Mouse (Mus musculus): ENCODE measurements at regions not wholly inside any gene's neighbourhood (a gene's known extent, or its start where the extent isn't known, plus 50 kb on each side); places are given as distances from the start of the nearest gene placed in this dataset.

- TF ChIP-seq CHD2 (IDR thresholded peaks at IDR 0.05; ENCODE audit: low read depth, low read length), result no peak
- no peak for TF ChIP-seq HCFC1 (IDR thresholded peaks at IDR 0.05; ENCODE audit: borderline replicate concordance, insufficient read depth, low read length)
- no peak for TF ChIP-seq ZC3H11A (IDR thresholded peaks at IDR 0.05; ENCODE audit: borderline replicate concordance, low read depth, low read length)
- TF ChIP-seq MAFK (IDR thresholded peaks at IDR 0.05; ENCODE audit: insufficient read depth, low read depth, low read length), result no peak
- TF ChIP-seq ZNF384 (IDR thresholded peaks at IDR 0.05; ENCODE audit: low read depth, low read length), result no peak
- Histone ChIP-seq H3K36me3 (ENCODE audit: control insufficient read depth, insufficient read depth, low read length, poor library complexity, severe bottlenecking) (no peaks in the 10 kb centered on the region), H3K4me3 (ENCODE audit: insufficient read depth in 1 of 2, low read depth in 1 of 2, low read length in 2 of 2, poor library complexity in 1 of 2, severe bottlenecking in 1 of 2) (no peak overlapping the region), H3K27ac (ENCODE audit: insufficient read depth, low read depth, low read length, poor library complexity, severe bottlenecking) (no peak overlapping the region), H3K4me1 (ENCODE audit: control insufficient read depth in 2 of 2, insufficient read depth in 2 of 2, low read length in 2 of 2, poor library complexity in 1 of 2) (no peaks in the 10 kb centered on the region), H3K9me3 (ENCODE audit: control insufficient read depth, insufficient read depth, low read depth, low read length) (no peaks in the 10 kb centered on the region), H3K9ac (ENCODE audit: insufficient read depth, low read depth, low read length, poor library complexity, severe bottlenecking) (no peak overlapping the region)
- DNase-seq (ENCODE audit: low read depth, low spot score), result no peak
- in situ Hi-C loops (cut with MboI; ENCODE audit: low sequenced_read_pairs in 2 of 2, unreplicated experiment in 2 of 2), result loop anchor here in 1 of 2 experiments (10.0 kb wide), 1 partner anchor 65 kb away; no protein-coding TSS in a partner anchor
Observed at GRCm38 (mm10) chr12:25330004-25330708, 233.2 kb upstream of the Id2 start.

GRCm38 (mm10) chr12:25325901-25326300 is 229.0 kb upstream of the Id2 start:
- Histone ChIP-seq H3K9me3 (ENCODE audit: control insufficient read depth, insufficient read depth, low read depth, low read length) (no peaks in the 10 kb centered on the region), H3K36me3 (ENCODE audit: control insufficient read depth, insufficient read depth, low read length, poor library complexity, severe bottlenecking) (no peaks in the 10 kb centered on the region), H3K4me3 (ENCODE audit: insufficient read depth in 1 of 2, low read depth in 1 of 2, low read length in 2 of 2, poor library complexity in 1 of 2, severe bottlenecking in 1 of 2) (no peak overlapping the region), H3K4me1 (ENCODE audit: control insufficient read depth in 2 of 2, insufficient read depth in 2 of 2, low read length in 2 of 2, poor library complexity in 1 of 2) (no peaks in the 10 kb centered on the region), H3K9ac (ENCODE audit: insufficient read depth, low read depth, low read length, poor library complexity, severe bottlenecking) (no peak overlapping the region), H3K27ac (ENCODE audit: insufficient read depth, low read depth, low read length, poor library complexity, severe bottlenecking) (no peak overlapping the region)
- in situ Hi-C loops (cut with MboI; ENCODE audit: low sequenced_read_pairs in 2 of 2, unreplicated experiment in 2 of 2), result no loop called here
- no peak for DNase-seq (ENCODE audit: low read depth, low spot score)
- TF ChIP-seq MAFK (IDR thresholded peaks at IDR 0.05; ENCODE audit: insufficient read depth, low read depth, low read length) (no peak), CHD2 (IDR thresholded peaks at IDR 0.05; ENCODE audit: low read depth, low read length) (no peak), HCFC1 (IDR thresholded peaks at IDR 0.05; ENCODE audit: borderline replicate concordance, insufficient read depth, low read length) (no peak), ZC3H11A (IDR thresholded peaks at IDR 0.05; ENCODE audit: borderline replicate concordance, low read depth, low read length) (no peak), ZNF384 (IDR thresholded peaks at IDR 0.05; ENCODE audit: low read depth, low read length) (no peak)

- TF ChIP-seq ZC3H11A (IDR thresholded peaks at IDR 0.05; ENCODE audit: borderline replicate concordance, low read depth, low read length) (no peak), MAFK (IDR thresholded peaks at IDR 0.05; ENCODE audit: insufficient read depth, low read depth, low read length) (no peak)
- in situ Hi-C loops (cut with MboI; ENCODE audit: low sequenced_read_pairs in 2 of 2, unreplicated experiment in 2 of 2), result no loop called here
- no peak for DNase-seq (ENCODE audit: low read depth, low spot score)
- Histone ChIP-seq H3K9me3 (ENCODE audit: control insufficient read depth, insufficient read depth, low read depth, low read length) (no peaks in the 10 kb centered on the region), H3K36me3 (ENCODE audit: control insufficient read depth, insufficient read depth, low read length, poor library complexity, severe bottlenecking) (no peaks in the 10 kb centered on the region), H3K4me1 (ENCODE audit: control insufficient read depth in 2 of 2, insufficient read depth in 2 of 2, low read length in 2 of 2, poor library complexity in 1 of 2) (no peaks in the 10 kb centered on the region), H3K27ac (ENCODE audit: insufficient read depth, low read depth, low read length, poor library complexity, severe bottlenecking) (no peak overlapping the region), H3K9ac (ENCODE audit: insufficient read depth, low read depth, low read length, poor library complexity, severe bottlenecking) (no peak overlapping the region), H3K4me3 (ENCODE audit: insufficient read depth in 1 of 2, low read depth in 1 of 2, low read length in 2 of 2, poor library complexity in 1 of 2, severe bottlenecking in 1 of 2) (no peak overlapping the region)
Observed at GRCm38 (mm10) chr12:25323171-25323570, 226.2 kb upstream of the Id2 start.

- no peaks in the 10 kb centered on the region for H3K9me3 ChIP-seq (ENCODE audit: control insufficient read depth, insufficient read depth, low read depth, low read length)
- no peaks in the 10 kb centered on the region for H3K4me1 ChIP-seq (ENCODE audit: control insufficient read depth in 2 of 2, insufficient read depth in 2 of 2, low read length in 2 of 2, poor library complexity in 1 of 2)
- TF ChIP-seq MAFK (IDR thresholded peaks at IDR 0.05; ENCODE audit: insufficient read depth, low read depth, low read length), result no peak
- TF ChIP-seq ZNF384 (IDR thresholded peaks at IDR 0.05; ENCODE audit: low read depth, low read length), result no peak
- no peak for TF ChIP-seq HCFC1 (IDR thresholded peaks at IDR 0.05; ENCODE audit: borderline replicate concordance, insufficient read depth, low read length)
- no peak for TF ChIP-seq ZC3H11A (IDR thresholded peaks at IDR 0.05; ENCODE audit: borderline replicate concordance, low read depth, low read length)
- no peak for TF ChIP-seq CHD2 (IDR thresholded peaks at IDR 0.05; ENCODE audit: low read depth, low read length)
- no peak overlapping the region for H3K9ac ChIP-seq (ENCODE audit: insufficient read depth, low read depth, low read length, poor library complexity, severe bottlenecking)
- DNase-seq (ENCODE audit: low read depth, low spot score), result no peak
- in situ Hi-C loops (cut with MboI; ENCODE audit: low sequenced_read_pairs in 2 of 2, unreplicated experiment in 2 of 2), result no loop called here
- no peak overlapping the region for H3K27ac ChIP-seq (ENCODE audit: insufficient read depth, low read depth, low read length, poor library complexity, severe bottlenecking)
- no peak overlapping the region for H3K4me3 ChIP-seq (ENCODE audit: insufficient read depth in 1 of 2, low read depth in 1 of 2, low read length in 2 of 2, poor library complexity in 1 of 2, severe bottlenecking in 1 of 2)
- H3K36me3 ChIP-seq (ENCODE audit: control insufficient read depth, insufficient read depth, low read length, poor library complexity, severe bottlenecking), result no peaks in the 10 kb centered on the region
Observed at GRCm38 (mm10) chr12:25320262-25320767, 223.4 kb upstream of the Id2 start.
